Mouse (Mus musculus): ENCODE measurements around the gene Nrg4. TPM values are rescaled to one million over a fixed set of nuclear protein-coding genes. Genes with fewer than 3 reads are reported as not detected.

Gene Nrg4
- 3.5 and 4.5 TPM in 2 replicates for polyA plus RNA-seq (2012; rRNA removed)

GRCm38 (mm10) chr9:55326515-55327233 is at the start of gene Nrg4, which contains the start of gene Tmem266:
Gene Nrg4 (minus strand): TSS chr9:55326844.
Gene Tmem266 (plus strand): TSS chr9:55326913.

GRCm38 (mm10) chr9:55208790-55209481 is 117.7 kb downstream of the Nrg4 start, which contains the start of gene Fbxo22:
Gene Fbxo22 (plus strand): TSS chr9:55208925.

Other genes starting within 250 kb of the Nrg4 start
- 16.4 and 18.9 TPM in 2 replicates for gene Ube2q2, start 178.0 kb downstream of the Nrg4 start, polyA plus RNA-seq (2012; rRNA removed)
- 12.6 and 14.8 TPM in 2 replicates for gene Fbxo22, start 117.9 kb downstream of the Nrg4 start, polyA plus RNA-seq (2012; rRNA removed)
- gene Tmem266, start 69 bp upstream of the Nrg4 start, polyA plus RNA-seq (2012; rRNA removed) = 6.9 and 9.2 TPM in 2 replicates
- gene Etfa, start 185.4 kb upstream of the Nrg4 start, polyA plus RNA-seq (2012; rRNA removed) = 55.8 and 56.1 TPM in 2 replicates
- gene Isl2, start 211.8 kb upstream of the Nrg4 start, polyA plus RNA-seq (2012; rRNA removed) = 2.3 and 2.6 TPM in 2 replicates

Measured in ovary, adult 2 months (tissue).